Mouse (Mus musculus) urinary bladder, postnatal 10 days (tissue): ENCODE measurements around the gene Hoxd4.

Experiments used
- DNase-seq: peaks from one replicate; pipeline ENCODE4 v3.0.0; 2022; ENCODE audit warnings: low spot score

Gene Hoxd4

GRCm38 (mm10) chr2:74746298-74746921, 34.7 kb downstream of the Hoxd4 start:
- DNase-seq = no peak

GRCm38 (mm10) chr2:74747006-74747405, 35.3 kb downstream of the Hoxd4 start:
- no peak for DNase-seq

GRCm38 (mm10) chr2:74747661-74748141, 36.0 kb downstream of the Hoxd4 start:
- DNase-seq = no peak

GRCm38 (mm10) chr2:74748436-74748995, 36.8 kb downstream of the Hoxd4 start:
- DNase-seq = no peak

- DNase-seq = no peak
These were observed 37.8 kb downstream of the Hoxd4 start for GRCm38 (mm10) chr2:74749337-74750121.

- no peak for DNase-seq
These were observed 39.1 kb downstream of the Hoxd4 start for GRCm38 (mm10) chr2:74750731-74751250.

GRCm38 (mm10) chr2:74751861-74752260, 40.1 kb downstream of the Hoxd4 start:
- DNase-seq = no peak

GRCm38 (mm10) chr2:74752431-74753174, 40.9 kb downstream of the Hoxd4 start:
- DNase-seq = no peak

- no peak for DNase-seq
These were observed 41.4 kb downstream of the Hoxd4 start for GRCm38 (mm10) chr2:74753175-74753523.

GRCm38 (mm10) chr2:74753711-74754110, 42.0 kb downstream of the Hoxd4 start:
- DNase-seq = no peak

- no peak for DNase-seq
These were observed 48.4 kb downstream of the Hoxd4 start for GRCm38 (mm10) chr2:74760146-74760545.

GRCm38 (mm10) chr2:74761941-74762340, 50.2 kb downstream of the Hoxd4 start:
- no peak for DNase-seq

GRCm38 (mm10) chr2:74762522-74763244, 51.0 kb downstream of the Hoxd4 start, which contains the start of gene Hoxd1:
Gene Hoxd1, plus strand, starts transcription at chr2:74762980.
- DNase-seq = no peak

GRCm38 (mm10) chr2:74763245-74763735, 51.6 kb downstream of the Hoxd4 start:
- DNase-seq = no peak

- no peak for DNase-seq
These were observed 52.2 kb downstream of the Hoxd4 start for GRCm38 (mm10) chr2:74763976-74764375.

- no peak for DNase-seq
These were observed 62.6 kb downstream of the Hoxd4 start for GRCm38 (mm10) chr2:74774359-74774758.

GRCm38 (mm10) chr2:74777536-74778275, 66.0 kb downstream of the Hoxd4 start:
- no peak for DNase-seq
